Mouse (Mus musculus): ENCODE results near the gene Gm6904. TPM values are rescaled to one million over a fixed set of nuclear protein-coding genes. Genes with fewer than 3 reads are reported as not detected.

The Gm6904 gene
- polyA plus RNA-seq, 1 experiment from 2014 or later, result not detected

GRCm38 (mm10) chr14:59209816-59210215 lies 50.2 kb downstream of the Gm6904 start:
- 72% methylated on average over 2 of the region's 2 CpGs for WGBS (ENCODE audit: insufficient replicate concordance)
- no peak overlapping the region for H3K9ac ChIP-seq
- ATAC-seq (ENCODE audit: insufficient read depth), result no peak
- H3K9me3 ChIP-seq (replicated peaks), result no peaks in the 10 kb centered on the region
- H3K4me2 ChIP-seq, result no peak overlapping the region
- 0 out of 2 replicates have a peak, but pooled peaks cover 13% of the 10 kb centered on the region for H3K36me3 ChIP-seq (replicated peaks)
- H3K27ac ChIP-seq (replicated peaks), result no peak overlapping the region
- peaks cover 16% of the 10 kb centered on the region for H3K4me1 ChIP-seq (replicated peaks)
- no peaks in the 10 kb centered on the region for H3K27me3 ChIP-seq
- H3K4me3 ChIP-seq (replicated peaks), result no peak overlapping the region

GRCm38 (mm10) chr14:59209003-59209402 lies 51.0 kb downstream of the Gm6904 start:
- no peak for ATAC-seq (ENCODE audit: insufficient read depth)
- 79% methylated on average over 7 of the region's 7 CpGs for WGBS (ENCODE audit: insufficient replicate concordance)
- H3K4me1 ChIP-seq (replicated peaks), result peaks cover 24% of the 10 kb centered on the region

GRCm38 (mm10) chr14:59205976-59206583 lies 53.9 kb downstream of the Gm6904 start:
- Histone ChIP-seq H3K4me2 (no peak overlapping the region), H3K27ac (replicated peaks) (no peak overlapping the region), H3K36me3 (replicated peaks) (0 out of 2 replicates have a peak, but pooled peaks cover 8% of the 10 kb centered on the region), H3K4me1 (replicated peaks) (peaks cover 34% of the 10 kb centered on the region), H3K27me3 (no peaks in the 10 kb centered on the region), H3K9me3 (replicated peaks) (no peaks in the 10 kb centered on the region), H3K9ac (no peak overlapping the region), H3K4me3 (replicated peaks) (no peak overlapping the region)
- ATAC-seq (ENCODE audit: insufficient read depth), result no peak
- 67% methylated on average over 10 of the region's 10 CpGs for WGBS (ENCODE audit: insufficient replicate concordance)

More at GRCm38 (mm10) chr14:59209003-59209402, 51.0 kb downstream of the Gm6904 start:
- no peaks in the 10 kb centered on the region for H3K27me3 ChIP-seq
- H3K36me3 ChIP-seq (replicated peaks), result 0 out of 2 replicates have a peak, but pooled peaks cover 13% of the 10 kb centered on the region
- H3K27ac ChIP-seq (replicated peaks), result no peak overlapping the region
- no peak overlapping the region for H3K4me3 ChIP-seq (replicated peaks)
- H3K9ac ChIP-seq, result no peak overlapping the region
- H3K4me2 ChIP-seq, result no peak overlapping the region
- no peaks in the 10 kb centered on the region for H3K9me3 ChIP-seq (replicated peaks)

DNA sequence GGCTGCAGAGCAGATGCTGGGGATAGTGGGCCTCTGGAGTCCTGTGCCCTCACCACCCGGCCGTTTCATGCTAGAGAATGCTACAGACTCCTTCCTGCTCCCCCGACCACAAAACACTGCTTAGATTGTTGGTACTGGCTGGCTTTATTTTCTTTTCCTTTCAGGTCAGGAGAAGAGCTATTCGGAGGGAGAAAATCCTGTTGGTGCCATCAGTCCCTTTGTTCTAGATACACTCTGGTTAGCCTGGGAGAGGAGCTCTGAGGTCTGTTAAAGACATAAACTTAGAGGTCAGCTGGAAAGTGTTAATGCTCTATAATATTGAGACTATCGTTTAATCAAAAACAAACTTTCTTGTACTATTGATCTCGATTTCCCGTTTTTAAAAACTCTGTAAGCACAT lies 54.6 kb downstream of the Gm6904 start:
- Histone ChIP-seq H3K4me2 (no peak overlapping the region), H3K4me3 (replicated peaks) (no peak overlapping the region), H3K36me3 (replicated peaks) (0 out of 2 replicates have a peak, but pooled peaks cover 2% of the 10 kb centered on the region), H3K27me3 (no peaks in the 10 kb centered on the region), H3K27ac (replicated peaks) (no peak overlapping the region), H3K4me1 (replicated peaks) (peaks cover 39% of the 10 kb centered on the region), H3K9me3 (replicated peaks) (no peaks in the 10 kb centered on the region), H3K9ac (0 out of 2 replicates have a peak overlapping the region, but pooled peaks have one; percentile 18)
- no peak for ATAC-seq (ENCODE audit: insufficient read depth)
- 45% methylated on average over 7 of the region's 7 CpGs for WGBS (ENCODE audit: insufficient replicate concordance)

GRCm38 (mm10) chr14:59201604-59202215 lies 58.3 kb downstream of the Gm6904 start:
- H3K4me3 ChIP-seq (replicated peaks), result peak overlapping the region; percentile 88
- H3K4me1 ChIP-seq (replicated peaks), result peaks cover 34% of the 10 kb centered on the region
- peak overlapping the region; percentile 87 for H3K27ac ChIP-seq (replicated peaks)
- no peak; the same call in 1 of the 2 replicates for ATAC-seq (ENCODE audit: insufficient read depth)
- peak overlapping the region; percentile 82 for H3K9ac ChIP-seq
- no peaks in the 10 kb centered on the region for H3K27me3 ChIP-seq
- H3K36me3 ChIP-seq (replicated peaks), result no peaks in the 10 kb centered on the region
- H3K4me2 ChIP-seq, result peak overlapping the region; percentile 85
- H3K9me3 ChIP-seq (replicated peaks), result no peaks in the 10 kb centered on the region
- WGBS (ENCODE audit: insufficient replicate concordance), result 4% methylated on average over 21 of the region's 21 CpGs

DNA sequence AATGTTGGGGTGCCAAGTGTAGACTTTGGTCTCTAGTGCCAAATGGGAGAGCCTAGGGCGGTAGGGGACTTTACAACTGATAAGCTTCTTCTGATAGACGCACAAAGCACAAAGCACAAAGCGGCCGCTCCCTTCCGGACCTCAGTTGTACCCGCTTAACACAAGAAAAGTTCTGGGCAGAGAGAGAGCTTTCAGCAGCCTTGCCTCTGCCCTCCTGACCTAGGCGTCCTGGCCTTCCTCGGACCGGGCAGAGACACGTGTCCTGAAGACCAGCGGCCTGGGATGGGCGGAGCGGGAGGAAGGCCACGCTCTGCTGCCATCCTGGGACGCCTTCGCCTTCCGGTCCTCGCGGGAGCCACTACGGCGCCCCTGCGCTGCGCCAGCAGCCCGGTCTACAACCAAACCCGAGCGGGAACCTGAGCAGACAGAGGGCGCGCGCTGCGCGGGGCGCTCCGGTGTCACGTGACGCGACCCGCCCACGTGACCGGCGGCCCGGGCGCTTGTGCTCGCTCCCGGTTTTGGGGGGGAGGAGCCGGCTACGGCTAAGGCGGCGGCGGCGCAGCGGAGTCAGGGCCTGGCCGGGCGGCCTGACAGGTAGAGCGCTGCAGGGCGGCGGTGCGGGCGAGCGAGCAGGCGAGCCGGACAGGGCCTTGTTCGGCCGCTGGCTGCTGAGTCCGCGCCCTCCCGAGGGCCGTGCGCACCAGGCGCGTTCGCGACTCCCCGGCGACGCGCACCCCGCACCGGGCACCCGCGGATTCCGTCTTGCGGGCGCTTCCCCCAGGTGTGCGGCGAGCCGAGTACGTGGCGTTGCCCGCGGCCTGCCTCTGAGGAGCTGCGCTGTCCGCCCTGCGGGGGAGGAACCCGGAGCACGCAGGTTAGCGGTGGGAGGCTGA lies 59.1 kb downstream of the Gm6904 start, which contains the start of gene Rcbtb1:
Gene Rcbtb1, plus strand, starts transcription at position 499 of the 893 bp plus-strand sequence.
- Histone ChIP-seq H3K36me3 (replicated peaks) (no peaks in the 10 kb centered on the region), H3K9me3 (replicated peaks) (no peaks in the 10 kb centered on the region), H3K4me2 (peak within 1 kb of the TSS; percentile 85), H3K27ac (replicated peaks) (peak within 1 kb of the TSS; percentile 87), H3K4me1 (replicated peaks) (peaks cover 34% of the 10 kb centered on the region), H3K4me3 (replicated peaks) (peak within 1 kb of the TSS; percentile 88), H3K9ac (peak within 1 kb of the TSS; percentile 82), H3K27me3 (no peaks in the 10 kb centered on the region)
- under 1% methylated on average over 96 of the region's 96 CpGs for WGBS (ENCODE audit: insufficient replicate concordance)
- peak; percentile 92 for ATAC-seq (ENCODE audit: insufficient read depth)

Other genes starting within 250 kb of the Gm6904 start
- gene 1700129C05Rik, start 117.3 kb downstream of the Gm6904 start, polyA plus RNA-seq (2015; fragmentation: Nextera tagmentation; extraction: Ambion mirVana), result not detected in 2 replicates
- gene Gm5142, start 81.5 kb downstream of the Gm6904 start, polyA plus RNA-seq (2015; fragmentation: Nextera tagmentation; extraction: Ambion mirVana), result not detected in 2 replicates
- 18.5 and 23.0 TPM in 2 replicates for gene Rcbtb1, start 59.0 kb downstream of the Gm6904 start, polyA plus RNA-seq (2015; fragmentation: Nextera tagmentation; extraction: Ambion mirVana)
- gene Phf11a, start 37.3 kb upstream of the Gm6904 start, polyA plus RNA-seq (2015; fragmentation: Nextera tagmentation; extraction: Ambion mirVana), result 0.23 and 0.38 TPM in 2 replicates
- 1.2 and 1.4 TPM in 2 replicates for gene Phf11b, start 81.1 kb upstream of the Gm6904 start, polyA plus RNA-seq (2015; fragmentation: Nextera tagmentation; extraction: Ambion mirVana)
- 1.2 and 1.3 TPM in 2 replicates for gene Phf11d, start 105.3 kb upstream of the Gm6904 start, polyA plus RNA-seq (2015; fragmentation: Nextera tagmentation; extraction: Ambion mirVana)
- 0.33 and 0.46 TPM in 2 replicates for gene Phf11c, start 135.2 kb upstream of the Gm6904 start, polyA plus RNA-seq (2015; fragmentation: Nextera tagmentation; extraction: Ambion mirVana)
- 7.1 and 8.1 TPM in 2 replicates for gene Setdb2, start 180.7 kb upstream of the Gm6904 start, polyA plus RNA-seq (2015; fragmentation: Nextera tagmentation; extraction: Ambion mirVana)
- 22.3 and 25.1 TPM in 2 replicates for gene Cab39l, start 180.8 kb upstream of the Gm6904 start, polyA plus RNA-seq (2015; fragmentation: Nextera tagmentation; extraction: Ambion mirVana)

All from liver, embryonic 15.5 days (tissue).